Mouse (Mus musculus): ENCODE measurements around the gene Psmd14.

Psmd14 gene

DNA sequence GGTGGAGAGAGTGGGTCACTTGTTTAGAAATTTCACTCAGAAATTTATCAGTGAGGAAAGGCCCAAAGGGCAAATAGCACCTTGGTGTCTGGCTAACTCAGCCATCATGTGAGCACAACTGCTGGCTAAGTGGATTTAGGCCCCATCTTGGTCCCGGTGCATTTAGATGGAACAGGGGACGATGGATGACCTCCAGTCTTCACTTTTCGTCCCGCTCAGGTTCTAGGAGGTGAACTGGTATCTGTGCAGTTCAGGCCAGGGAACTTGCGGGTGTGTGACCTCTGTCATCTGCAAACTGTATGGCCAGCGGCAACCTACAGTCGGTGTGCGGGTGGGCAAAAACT, 99.6 kb downstream of the Psmd14 start:
- in situ Hi-C loops (cut with MboI, MseI): loop anchor here (25.0 kb wide), 3 partner anchors 601 to 826 kb away; partner anchors contain the start of genes Dpp4 (in 1 of the 2) and Ifih1 (in 1 of the 2)

DNA sequence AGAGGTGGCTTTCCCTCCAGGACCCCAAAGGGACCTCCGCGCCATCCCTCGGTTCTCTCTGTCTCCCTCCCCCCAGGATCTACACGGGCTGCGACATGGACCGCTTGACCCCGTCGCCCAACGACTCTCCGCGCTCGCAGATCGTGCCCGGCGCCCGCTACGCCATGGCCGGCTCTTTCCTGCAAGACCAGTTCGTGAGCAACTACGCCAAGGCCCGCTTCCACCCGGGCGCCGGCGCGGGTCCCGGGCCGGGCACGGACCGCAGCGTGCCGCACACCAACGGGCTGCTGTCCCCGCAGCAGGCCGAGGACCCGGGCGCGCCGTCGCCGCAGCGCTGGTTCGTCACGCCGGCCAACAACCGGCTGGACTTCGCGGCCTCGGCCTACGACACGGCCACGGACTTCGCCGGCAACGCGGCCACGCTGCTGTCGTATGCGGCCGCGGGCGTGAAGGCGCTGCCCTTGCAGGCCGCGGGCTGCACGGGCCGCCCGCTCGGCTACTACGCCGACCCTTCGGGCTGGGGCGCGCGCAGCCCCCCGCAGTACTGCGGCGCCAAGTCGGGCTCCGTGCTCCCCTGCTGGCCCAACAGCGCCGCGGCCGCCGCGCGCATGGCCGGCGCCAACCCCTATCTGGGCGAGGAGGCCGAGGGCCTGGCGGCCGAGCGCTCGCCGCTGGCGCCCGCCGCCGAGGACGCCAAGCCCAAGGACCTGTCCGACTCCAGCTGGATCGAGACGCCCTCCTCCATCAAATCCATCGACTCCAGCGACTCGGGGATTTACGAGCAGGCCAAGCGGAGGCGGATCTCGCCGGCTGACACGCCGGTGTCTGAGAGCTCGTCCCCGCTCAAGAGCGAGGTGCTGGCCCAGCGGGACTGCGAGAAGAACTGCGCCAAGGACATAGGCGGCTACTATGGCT, 100.3 kb downstream of the Psmd14 start:
- in situ Hi-C loops (cut with MboI, MseI): loop anchor here (25.0 kb wide), 3 partner anchors 601 to 826 kb away; partner anchors contain the start of genes Dpp4 (in 1 of the 2) and Ifih1 (in 1 of the 2)

DNA sequence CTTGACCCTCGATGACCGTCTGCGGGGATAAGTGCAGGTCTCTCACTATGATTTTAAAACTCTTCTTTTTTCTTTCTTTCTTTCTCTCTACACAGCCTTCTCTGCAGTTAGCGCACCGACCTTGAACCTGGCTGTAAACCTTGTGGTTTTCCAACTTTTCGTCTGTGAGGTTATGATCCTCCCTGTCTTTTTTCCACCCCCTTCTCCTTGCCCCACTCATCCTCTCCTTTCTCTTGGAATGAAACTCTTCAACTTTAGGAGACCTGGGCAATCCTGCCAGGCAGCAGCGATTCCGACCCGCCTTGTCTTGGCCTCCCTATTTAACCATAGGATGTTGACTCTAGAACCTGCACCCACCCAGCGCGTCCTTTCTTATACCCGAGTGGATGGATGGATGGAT, 101.0 kb downstream of the Psmd14 start:
- in situ Hi-C loops (cut with MboI, MseI): loop anchor here (25.0 kb wide), 3 partner anchors 600 to 825 kb away; partner anchors contain the start of genes Dpp4 (in 1 of the 2) and Ifih1 (in 1 of the 2)

DNA sequence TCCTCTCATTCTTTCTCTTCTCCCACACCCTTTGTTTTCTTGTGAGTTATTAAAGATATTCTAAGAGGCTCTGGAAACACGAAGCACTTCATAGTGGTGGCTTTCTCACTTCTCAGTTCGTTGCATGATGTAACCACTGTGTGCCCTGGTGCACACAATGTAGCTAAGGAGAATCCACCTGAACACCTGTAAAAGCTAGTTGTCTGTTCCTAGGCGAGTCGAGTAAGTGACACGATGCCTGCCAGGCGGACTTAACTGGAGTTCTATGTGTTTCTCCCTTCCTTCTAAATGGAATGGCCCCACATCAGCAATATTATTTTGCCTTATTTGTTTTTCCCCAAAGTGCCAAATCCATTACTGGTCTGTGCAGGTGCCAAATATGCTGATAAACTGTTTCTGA, 101.6 kb downstream of the Psmd14 start:
- in situ Hi-C loops (cut with MboI, MseI): loop anchor here (25.0 kb wide), 3 partner anchors 599 to 824 kb away; partner anchors contain the start of genes Dpp4 (in 1 of the 2) and Ifih1 (in 1 of the 2)

DNA sequence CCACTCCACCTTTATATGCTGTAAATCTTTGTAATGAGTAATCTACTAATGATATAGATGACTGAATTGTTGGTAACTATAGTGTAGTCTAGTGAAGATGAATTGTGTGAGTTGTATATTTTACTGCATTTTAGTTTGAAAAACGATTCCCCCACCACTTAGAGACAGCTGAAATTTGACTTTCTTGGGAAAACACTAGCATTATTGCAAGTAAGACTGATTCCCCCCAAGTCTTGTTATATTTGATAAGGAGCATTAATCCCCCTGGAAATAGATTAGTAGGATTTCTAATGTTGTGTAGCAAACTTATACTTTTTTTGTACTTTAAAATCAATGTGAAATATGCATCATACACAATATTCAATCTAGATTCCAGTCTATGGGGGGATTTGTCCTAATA, 102.0 kb downstream of the Psmd14 start:
- in situ Hi-C loops (cut with MboI, MseI): loop anchor here (25.0 kb wide), 3 partner anchors 599 to 824 kb away; partner anchors contain the start of genes Dpp4 (in 1 of the 2) and Ifih1 (in 1 of the 2)

DNA sequence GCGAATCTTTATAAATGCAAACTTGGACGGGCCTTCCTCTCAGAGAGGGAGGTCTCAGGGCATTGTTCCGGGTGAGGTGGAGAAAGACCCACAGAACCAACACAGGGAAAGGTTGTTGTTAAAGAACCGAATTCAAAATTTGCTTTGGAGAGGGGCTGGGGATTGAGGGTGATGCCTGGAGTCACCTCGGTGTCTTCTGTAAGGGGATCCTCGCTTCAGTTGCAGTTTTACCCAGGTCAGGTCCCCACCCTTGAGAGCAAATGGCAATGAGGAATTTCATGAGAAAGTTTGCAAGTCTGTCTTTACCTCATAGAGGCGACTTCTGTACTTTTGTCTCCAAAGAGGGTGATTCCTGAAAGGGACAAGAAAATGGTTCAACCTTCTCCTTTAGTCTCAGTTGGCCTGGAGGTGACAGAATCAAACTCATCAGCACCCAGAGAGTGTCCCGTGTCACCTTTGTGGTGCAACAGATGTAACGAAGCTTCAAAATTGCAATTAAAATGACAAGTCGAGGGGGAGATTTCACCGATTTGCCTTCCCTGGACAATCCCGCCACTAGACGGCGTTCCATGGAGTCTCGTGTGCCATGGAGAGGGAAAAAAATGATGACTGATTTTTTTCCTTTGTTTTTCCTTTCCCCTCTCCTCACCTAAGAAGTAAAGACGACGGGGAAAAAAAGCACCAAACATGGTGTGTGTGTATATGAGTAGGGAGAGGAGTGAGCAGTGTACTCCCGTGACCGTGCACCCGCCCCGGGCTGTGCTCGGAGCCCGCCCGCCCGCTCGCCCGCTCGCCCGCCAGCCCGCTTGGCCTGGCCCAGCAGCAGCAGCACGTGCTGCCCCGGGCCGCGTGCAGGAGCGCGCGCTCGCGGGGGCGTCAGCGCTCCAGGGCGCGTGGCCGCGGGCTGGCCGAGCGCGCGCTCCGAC, 103.3 kb downstream of the Psmd14 start:
- in situ Hi-C loops (cut with MboI, MseI): loop anchor here (25.0 kb wide), 3 partner anchors 597 to 822 kb away; partner anchors contain the start of genes Dpp4 (in 1 of the 2) and Ifih1 (in 1 of the 2)

DNA sequence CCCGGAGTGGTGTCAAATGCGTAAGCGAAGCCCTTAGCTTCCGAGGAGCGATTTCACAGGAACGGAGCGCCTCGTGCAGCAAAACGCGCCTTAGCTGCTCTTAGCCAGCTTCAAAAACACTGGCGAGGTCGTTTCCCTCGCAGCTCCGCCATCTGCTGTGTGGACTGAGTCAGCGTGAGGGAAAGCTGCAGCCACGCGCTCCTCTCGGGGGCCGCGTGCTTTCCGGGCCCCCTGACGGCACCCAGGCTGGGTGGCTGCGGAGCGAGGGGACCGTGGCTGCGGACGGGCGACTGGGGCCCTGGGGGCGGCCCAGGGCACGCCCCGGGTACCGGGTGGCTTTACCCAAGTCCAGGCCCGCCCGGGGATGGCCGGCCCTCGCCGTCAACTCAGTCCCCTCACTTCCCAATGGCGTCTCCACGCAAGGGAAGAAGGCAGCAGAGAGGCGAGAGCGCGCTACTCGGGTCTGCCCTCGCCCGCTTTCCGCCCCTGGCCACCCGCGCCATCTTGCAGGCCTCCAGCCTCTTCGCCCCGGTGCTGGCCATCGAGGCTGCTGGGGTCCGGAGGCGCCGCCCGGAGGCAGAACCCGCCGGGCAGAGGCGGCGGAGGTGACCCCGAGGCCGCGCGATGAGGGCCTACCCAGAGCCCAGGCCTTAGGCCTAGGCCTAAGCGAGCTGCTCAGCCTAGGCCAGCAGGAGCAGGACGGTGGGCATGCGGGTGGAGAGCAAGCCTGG, 104.3 kb downstream of the Psmd14 start:
- in situ Hi-C loops (cut with MboI, MseI): loop anchor here (25.0 kb wide), 3 partner anchors 597 to 822 kb away; partner anchors contain the start of genes Dpp4 (in 1 of the 2) and Ifih1 (in 1 of the 2)

DNA sequence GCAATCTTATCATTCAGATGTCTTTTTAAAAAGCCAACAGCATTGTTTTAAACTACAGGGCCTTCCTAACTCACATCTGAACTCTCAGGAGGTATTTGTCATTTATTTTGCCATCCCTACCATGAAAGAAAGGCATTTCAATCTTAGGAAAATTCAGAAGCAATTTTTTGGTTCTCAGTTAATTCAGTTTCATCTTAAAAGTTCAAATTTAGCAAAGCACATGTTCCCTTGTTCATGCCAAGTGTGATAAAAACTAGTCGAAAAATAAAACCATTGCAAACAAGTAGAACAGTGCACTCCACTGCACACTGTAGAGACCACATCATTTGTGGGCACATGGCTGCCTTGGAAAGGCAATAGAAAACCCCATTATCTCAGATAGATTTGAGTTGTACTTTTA, 106.7 kb downstream of the Psmd14 start:
- in situ Hi-C loops (cut with MboI, MseI): loop anchor here (25.0 kb wide), 3 partner anchors 594 to 819 kb away; partner anchors contain the start of genes Dpp4 (in 1 of the 2) and Ifih1 (in 1 of the 2)

DNA sequence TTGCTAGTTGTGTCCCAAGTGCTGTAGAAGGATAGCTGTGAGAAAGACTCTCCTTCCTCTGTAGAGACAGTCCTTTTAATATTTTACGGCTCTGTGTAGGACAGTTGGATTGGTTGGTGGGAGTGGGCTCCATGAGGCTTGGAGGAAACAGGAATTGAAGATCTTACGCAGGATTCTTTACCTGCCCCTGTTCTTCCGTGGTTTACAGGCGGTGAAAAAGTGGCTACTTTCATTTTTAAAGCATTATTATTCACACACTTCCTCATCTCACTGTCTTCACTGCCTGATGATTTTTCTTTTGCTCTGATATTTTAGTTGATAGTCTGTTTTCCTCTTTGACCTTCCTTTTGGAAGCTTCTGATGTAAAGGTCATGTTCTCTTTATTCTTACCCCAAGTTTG, 108.7 kb downstream of the Psmd14 start:
- in situ Hi-C loops (cut with MboI, MseI): loop anchor here (25.0 kb wide), 3 partner anchors 592 to 817 kb away; partner anchors contain the start of genes Dpp4 (in 1 of the 2) and Ifih1 (in 1 of the 2)

DNA sequence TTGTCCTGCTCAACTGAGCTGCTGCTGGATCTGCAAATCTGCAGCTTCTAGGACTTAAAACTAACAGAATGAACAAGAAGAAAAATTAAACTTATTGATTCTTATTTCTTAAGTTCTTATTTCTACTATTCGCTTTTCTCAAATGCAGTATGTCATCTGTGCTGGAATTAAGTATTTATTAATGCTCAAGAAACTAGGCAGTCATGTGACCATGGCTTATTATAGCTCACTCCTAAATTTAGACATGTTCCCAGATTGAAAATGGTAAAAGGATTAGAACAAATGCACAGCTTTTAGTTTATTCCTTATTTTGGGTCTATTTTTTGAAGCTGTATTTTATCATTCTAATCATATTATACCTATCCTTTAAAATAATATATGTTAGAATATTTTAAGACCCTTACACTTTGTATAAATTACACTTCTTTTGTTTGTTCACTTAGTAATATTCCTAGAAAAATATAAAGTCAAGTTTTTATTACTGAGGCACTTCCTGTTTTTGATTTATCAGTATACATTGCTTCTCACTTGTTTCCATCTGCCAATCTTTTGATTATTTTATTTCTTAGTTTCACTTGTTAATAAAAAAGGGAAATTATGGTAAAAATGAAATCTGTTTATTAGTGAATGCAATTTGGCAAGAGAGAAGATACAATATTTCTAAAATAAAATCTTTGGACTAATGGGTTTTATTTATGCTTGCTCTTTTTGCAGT, 112.1 kb downstream of the Psmd14 start:
- in situ Hi-C loops (cut with MboI, MseI): loop anchor here (25.0 kb wide), 3 partner anchors 589 to 814 kb away; partner anchors contain the start of genes Dpp4 (in 1 of the 2) and Ifih1 (in 1 of the 2)

DNA sequence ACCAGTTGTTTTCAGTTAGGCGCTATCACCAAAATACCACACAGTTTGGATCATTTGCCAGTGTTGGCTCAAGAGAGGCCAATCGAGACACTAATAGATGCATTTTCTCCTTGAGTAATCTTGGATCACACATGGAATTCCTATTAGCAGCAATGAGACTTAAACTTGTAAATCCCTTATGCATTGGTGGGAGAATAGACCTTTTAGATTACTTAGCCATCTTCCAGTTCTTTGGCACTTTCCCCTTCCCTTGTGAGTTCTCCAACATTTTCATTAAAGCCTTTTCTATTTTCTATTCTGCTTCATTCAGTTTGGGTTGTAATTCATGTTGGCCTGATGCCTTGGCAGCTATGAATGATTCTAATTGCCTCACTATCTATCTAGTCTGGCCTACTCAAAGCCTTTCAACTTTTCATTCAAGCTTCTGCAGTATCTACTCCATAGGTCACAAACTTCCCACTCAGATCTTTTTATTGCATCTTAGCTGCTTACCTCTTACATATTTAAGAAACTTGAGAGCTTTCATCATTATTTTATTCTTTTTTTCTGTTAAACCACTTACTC, 125.8 kb downstream of the Psmd14 start:
- in situ Hi-C loops (cut with MboI, MseI): no loop called here
